Mouse (Mus musculus) olfactory bulb, adult 2 months (tissue): ENCODE data around the gene Dstyk.

Experiments used
- CTCF ChIP-seq: fragments of 200-500 bp; IDR thresholded peaks from 2 replicates; pipeline ENCODE4 v1.5.1; 2012; ENCODE audit warnings: low read depth, mild to moderate bottlenecking, low read length, moderate library complexity; ENCODE audit not compliant: insufficient read depth
- POLR2A ChIP-seq: fragments of 200-500 bp; IDR thresholded peaks from 2 replicates; pipeline ENCODE4 v1.6.1; 2012; ENCODE audit warnings: mild to moderate bottlenecking, low read depth, low read length, moderate library complexity; ENCODE audit not compliant: insufficient read depth

- no peak for TF ChIP-seq CTCF
- no peak for TF ChIP-seq POLR2A
Observed at GRCm38 (mm10) chr1:132396705-132397104, 20.6 kb upstream of the Dstyk start.
